Mouse (Mus musculus): Measurements from ENCODE around the gene D5Ertd579e. TPM values are rescaled to one million over a fixed set of nuclear protein-coding genes. Genes with fewer than 3 reads are reported as not detected.

D5Ertd579e gene
- polyA plus RNA-seq, 1 experiment from 2014 or later = 25.1 TPM

GRCm38 (mm10) chr5:36728403-36729085 lies 32.7 kb upstream of the D5Ertd579e start:
- H3K9me3 ChIP-seq (replicated peaks) = no peaks in the 10 kb centered on the region
- no peak for DNase-seq (ENCODE audit: low spot score)
- H3K27ac ChIP-seq = no peak overlapping the region
- 85% methylated on average over 8 of the region's 8 CpGs for WGBS
- peaks cover 7% of the 10 kb centered on the region; the same call in 1 of the 2 replicates for H3K4me1 ChIP-seq
- no peaks in the 10 kb centered on the region for H3K27me3 ChIP-seq (ENCODE audit: low read depth, poor library complexity, severe bottlenecking)
- no peaks in the 10 kb centered on the region for H3K36me3 ChIP-seq
- no peak overlapping the region for H3K4me3 ChIP-seq

GRCm38 (mm10) chr5:36727776-36728175 lies 32.0 kb upstream of the D5Ertd579e start:
- DNase-seq (ENCODE audit: low spot score) = no peak

GRCm38 (mm10) chr5:36727136-36727535 lies 31.3 kb upstream of the D5Ertd579e start:
- WGBS = 74% methylated on average over 2 of the region's 2 CpGs
- no peak for DNase-seq (ENCODE audit: low spot score)
- H3K9me3 ChIP-seq (replicated peaks) = no peaks in the 10 kb centered on the region
- no peaks in the 10 kb centered on the region for H3K36me3 ChIP-seq
- no peak overlapping the region for H3K4me3 ChIP-seq
- peaks cover 7% of the 10 kb centered on the region; the same call in 1 of the 2 replicates for H3K4me1 ChIP-seq
- no peaks in the 10 kb centered on the region for H3K27me3 ChIP-seq (ENCODE audit: low read depth, poor library complexity, severe bottlenecking)
- H3K27ac ChIP-seq = no peak overlapping the region

More at GRCm38 (mm10) chr5:36727776-36728175, 32.0 kb upstream of the D5Ertd579e start:
- Histone ChIP-seq H3K4me1 (peaks cover 7% of the 10 kb centered on the region; the same call in 1 of the 2 replicates), H3K4me3 (no peak overlapping the region), H3K9me3 (replicated peaks) (no peaks in the 10 kb centered on the region), H3K36me3 (no peaks in the 10 kb centered on the region), H3K27ac (no peak overlapping the region), H3K27me3 (ENCODE audit: low read depth, poor library complexity, severe bottlenecking) (no peaks in the 10 kb centered on the region)
- 78% methylated on average over 7 of the region's 7 CpGs for WGBS

GRCm38 (mm10) chr5:36726387-36726801 lies 30.6 kb upstream of the D5Ertd579e start:
- Histone ChIP-seq H3K27me3 (ENCODE audit: low read depth, poor library complexity, severe bottlenecking) (no peaks in the 10 kb centered on the region), H3K27ac (no peak overlapping the region), H3K4me1 (peaks cover 3% of the 10 kb centered on the region; the same call in 1 of the 2 replicates), H3K36me3 (no peaks in the 10 kb centered on the region), H3K9me3 (replicated peaks) (no peaks in the 10 kb centered on the region), H3K4me3 (no peak overlapping the region)
- DNase-seq (ENCODE audit: low spot score) = no peak
- 77% methylated on average over 9 of the region's 9 CpGs for WGBS

- 73% methylated on average over 12 of the region's 12 CpGs for WGBS
- Histone ChIP-seq H3K36me3 (no peaks in the 10 kb centered on the region), H3K9me3 (replicated peaks) (no peaks in the 10 kb centered on the region), H3K27me3 (ENCODE audit: low read depth, poor library complexity, severe bottlenecking) (no peaks in the 10 kb centered on the region), H3K4me3 (no peak overlapping the region), H3K27ac (no peak overlapping the region), H3K4me1 (peaks cover 3% of the 10 kb centered on the region; the same call in 1 of the 2 replicates)
- DNase-seq (ENCODE audit: low spot score) = no peak
Observed at GRCm38 (mm10) chr5:36725861-36726260, 30.0 kb upstream of the D5Ertd579e start.

GRCm38 (mm10) chr5:36724274-36724673 lies 28.4 kb upstream of the D5Ertd579e start:
- 72% methylated on average over 7 of the region's 7 CpGs for WGBS
- no peaks in the 10 kb centered on the region for H3K36me3 ChIP-seq
- peaks cover 3% of the 10 kb centered on the region; the same call in 1 of the 2 replicates for H3K4me1 ChIP-seq
- no peaks in the 10 kb centered on the region for H3K27me3 ChIP-seq (ENCODE audit: low read depth, poor library complexity, severe bottlenecking)
- H3K27ac ChIP-seq = no peak overlapping the region
- H3K4me3 ChIP-seq = no peak overlapping the region
- H3K9me3 ChIP-seq (replicated peaks) = no peaks in the 10 kb centered on the region
- no peak for DNase-seq (ENCODE audit: low spot score)

GRCm38 (mm10) chr5:36723356-36723755 lies 27.5 kb upstream of the D5Ertd579e start:
- no peak overlapping the region for H3K4me3 ChIP-seq
- H3K9me3 ChIP-seq (replicated peaks) = no peaks in the 10 kb centered on the region
- DNase-seq (ENCODE audit: low spot score) = no peak
- H3K36me3 ChIP-seq = no peaks in the 10 kb centered on the region
- no peak overlapping the region for H3K27ac ChIP-seq
- H3K4me1 ChIP-seq = no peaks in the 10 kb centered on the region
- 77% methylated on average over 9 of the region's 9 CpGs for WGBS
- H3K27me3 ChIP-seq (ENCODE audit: low read depth, poor library complexity, severe bottlenecking) = no peaks in the 10 kb centered on the region

- Histone ChIP-seq H3K9me3 (replicated peaks) (no peaks in the 10 kb centered on the region), H3K4me1 (no peaks in the 10 kb centered on the region), H3K4me3 (no peak overlapping the region), H3K36me3 (no peaks in the 10 kb centered on the region), H3K27me3 (ENCODE audit: low read depth, poor library complexity, severe bottlenecking) (no peaks in the 10 kb centered on the region), H3K27ac (no peak overlapping the region)
- DNase-seq (ENCODE audit: low spot score) = no peak
- WGBS = 78% methylated on average over 6 of the region's 6 CpGs
Observed at GRCm38 (mm10) chr5:36722415-36722856, 26.6 kb upstream of the D5Ertd579e start.

- H3K27me3 ChIP-seq (ENCODE audit: low read depth, poor library complexity, severe bottlenecking) = no peaks in the 10 kb centered on the region
- H3K27ac ChIP-seq = no peak overlapping the region
- no peaks in the 10 kb centered on the region for H3K4me1 ChIP-seq
- no peak for DNase-seq (ENCODE audit: low spot score)
- H3K9me3 ChIP-seq (replicated peaks) = no peaks in the 10 kb centered on the region
- H3K4me3 ChIP-seq = no peak overlapping the region
- 81% methylated on average over 5 of the region's 5 CpGs for WGBS
- no peaks in the 10 kb centered on the region for H3K36me3 ChIP-seq
Observed at GRCm38 (mm10) chr5:36720710-36721375, 25.0 kb upstream of the D5Ertd579e start.

GRCm38 (mm10) chr5:36720219-36720618 lies 24.4 kb upstream of the D5Ertd579e start:
- Histone ChIP-seq H3K36me3 (no peaks in the 10 kb centered on the region), H3K27me3 (ENCODE audit: low read depth, poor library complexity, severe bottlenecking) (no peaks in the 10 kb centered on the region), H3K27ac (no peak overlapping the region), H3K9me3 (replicated peaks) (no peaks in the 10 kb centered on the region), H3K4me1 (no peaks in the 10 kb centered on the region), H3K4me3 (no peak overlapping the region)
- no peak for DNase-seq (ENCODE audit: low spot score)
- 86% methylated on average over 5 of the region's 5 CpGs for WGBS

GRCm38 (mm10) chr5:36719601-36720000 lies 23.8 kb upstream of the D5Ertd579e start:
- no peak for DNase-seq (ENCODE audit: low spot score)
- 89% methylated on average over 3 of the region's 3 CpGs for WGBS
- Histone ChIP-seq H3K4me3 (no peak overlapping the region), H3K4me1 (no peaks in the 10 kb centered on the region), H3K27ac (no peak overlapping the region), H3K27me3 (ENCODE audit: low read depth, poor library complexity, severe bottlenecking) (no peaks in the 10 kb centered on the region), H3K36me3 (no peaks in the 10 kb centered on the region), H3K9me3 (replicated peaks) (no peaks in the 10 kb centered on the region)

GRCm38 (mm10) chr5:36719135-36719534 lies 23.3 kb upstream of the D5Ertd579e start:
- H3K36me3 ChIP-seq = no peaks in the 10 kb centered on the region
- no peaks in the 10 kb centered on the region for H3K4me1 ChIP-seq
- WGBS = 86% methylated on average over 5 of the region's 5 CpGs
- no peaks in the 10 kb centered on the region for H3K27me3 ChIP-seq (ENCODE audit: low read depth, poor library complexity, severe bottlenecking)
- DNase-seq (ENCODE audit: low spot score) = no peak
- no peak overlapping the region for H3K27ac ChIP-seq
- no peak overlapping the region for H3K4me3 ChIP-seq
- no peaks in the 10 kb centered on the region for H3K9me3 ChIP-seq (replicated peaks)

GRCm38 (mm10) chr5:36717889-36718288 lies 22.1 kb upstream of the D5Ertd579e start:
- no peak for DNase-seq (ENCODE audit: low spot score)
- Histone ChIP-seq H3K27me3 (ENCODE audit: low read depth, poor library complexity, severe bottlenecking) (no peaks in the 10 kb centered on the region), H3K27ac (no peak overlapping the region), H3K36me3 (no peaks in the 10 kb centered on the region), H3K4me3 (no peak overlapping the region), H3K9me3 (replicated peaks) (no peaks in the 10 kb centered on the region), H3K4me1 (peaks cover 8% of the 10 kb centered on the region)
- 77% methylated on average over 3 of the region's 3 CpGs for WGBS
